Mouse (Mus musculus) hindlimb bud, embryonic 11.5 days (tissue): ENCODE measurements at regions not wholly inside any gene's neighbourhood (a gene's known extent, or its start where the extent isn't known, plus 50 kb on each side); places are given as distances from the start of the nearest gene placed in this dataset.
A peak's percentile ranks its signal among the peaks of the same experiment; 100 is the strongest.
"Not testable (repeated sequence)": the region's sequence is repeated elsewhere in the genome, so short reads cannot be mapped to it uniquely, and the experiment has no call there.

ENCODE experiments used
- DNase-seq: peaks from one replicate; pipeline ENCODE4 v3.0.0-alpha.2; 2012; ENCODE audit warnings: low read depth, low spot score; ENCODE audit errors: extremely low spot score

DNA sequence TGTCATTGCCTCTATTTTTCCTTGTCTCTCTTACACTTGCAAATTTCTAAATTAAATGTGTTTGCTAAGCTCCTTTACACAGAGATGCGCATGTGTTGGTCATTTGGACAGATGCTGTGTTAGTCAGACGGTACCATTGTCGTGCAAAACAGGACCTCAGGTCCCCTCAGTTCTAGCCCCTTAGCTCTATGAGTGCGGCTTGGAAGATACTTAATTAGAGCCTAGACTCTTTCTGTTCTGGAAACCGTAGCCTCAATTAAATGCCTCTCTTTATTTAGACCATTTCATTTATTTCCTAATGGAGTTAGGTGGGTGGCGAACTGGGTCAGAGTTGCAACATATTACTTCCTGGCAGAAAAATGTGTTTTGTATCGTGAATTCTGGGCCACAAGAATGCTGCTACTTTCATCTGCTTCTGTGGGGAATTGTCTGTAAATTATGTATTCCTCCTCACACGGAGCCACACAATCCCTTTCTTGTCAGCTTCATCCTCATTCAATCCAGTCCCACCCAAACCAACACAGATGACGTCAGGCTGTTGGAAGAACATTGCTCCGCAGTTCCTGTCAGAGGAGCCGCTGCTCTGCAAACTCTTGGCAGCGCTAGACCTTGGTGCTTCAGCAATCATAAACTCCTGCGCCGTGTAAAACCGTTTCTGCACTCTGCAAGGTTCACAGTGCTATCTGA is 345.4 kb upstream of the Nova1 start:
- no peak for DNase-seq

- DNase-seq, result no peak
These were observed 344.4 kb upstream of the Nova1 start for GRCm38 (mm10) chr12:47163171-47163570.

DNA sequence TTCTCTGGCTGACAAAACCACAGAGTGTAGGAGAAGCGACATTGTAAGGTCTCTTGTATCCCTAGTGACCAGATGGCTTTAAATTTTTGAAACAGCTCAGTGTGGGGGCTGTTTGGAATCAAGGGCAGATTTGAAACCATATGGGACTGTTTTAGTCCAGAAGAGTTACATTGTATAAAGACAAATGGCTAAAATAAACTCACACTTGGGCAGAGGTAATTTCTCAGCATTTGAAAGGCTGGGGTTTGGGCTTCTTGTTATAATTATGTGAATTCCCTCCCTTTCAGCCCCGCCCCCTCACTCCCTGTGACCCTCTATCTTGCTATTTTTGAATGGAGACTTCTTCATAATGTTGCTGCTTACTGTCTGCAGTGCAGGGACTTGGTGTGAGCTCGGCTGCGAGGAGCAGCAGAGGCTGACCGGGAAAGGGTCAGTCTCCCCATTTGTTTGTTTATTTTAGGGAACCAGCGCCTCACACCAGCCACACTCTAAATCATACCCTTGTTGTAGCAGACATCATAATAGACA is 344.0 kb upstream of the Nova1 start:
- DNase-seq, result peak; percentile 30

- no peak for DNase-seq
These were observed 341.9 kb upstream of the Nova1 start for GRCm38 (mm10) chr12:47160626-47161025.

- DNase-seq, result not testable (repeated sequence)
These were observed 337.2 kb upstream of the Nova1 start for GRCm38 (mm10) chr12:47155916-47156315.

DNA sequence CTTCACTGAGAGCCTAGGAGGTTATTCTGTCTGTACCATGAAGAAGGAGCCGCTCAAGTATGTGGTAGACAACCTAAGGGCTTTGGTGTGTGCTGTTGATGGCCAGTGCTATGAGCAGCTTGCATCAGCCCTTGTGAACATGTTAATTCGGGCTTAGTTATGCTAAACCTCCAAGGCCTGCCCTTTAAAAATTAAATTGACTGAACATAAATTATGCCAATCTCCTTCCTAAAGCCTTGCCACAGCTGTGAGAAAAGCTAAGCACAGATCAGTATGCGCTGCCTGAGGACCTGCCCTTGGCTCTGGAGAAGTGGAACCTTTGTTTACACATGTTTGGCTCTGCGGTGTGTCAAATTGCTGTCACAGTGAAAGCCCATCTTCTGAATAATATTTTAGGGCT is 321.9 kb upstream of the Nova1 start:
- no peak for DNase-seq

- no peak for DNase-seq
These were observed 311.1 kb upstream of the Nova1 start for GRCm38 (mm10) chr12:47129821-47130220.

GRCm38 (mm10) chr12:47128596-47128995 is 309.9 kb upstream of the Nova1 start:
- DNase-seq, result no peak

- no peak for DNase-seq
These were observed 302.7 kb upstream of the Nova1 start for GRCm38 (mm10) chr12:47121426-47121825.

GRCm38 (mm10) chr12:47117504-47117903 is 298.8 kb upstream of the Nova1 start:
- DNase-seq, result no peak

GRCm38 (mm10) chr12:47089234-47089633 is 270.5 kb upstream of the Nova1 start:
- DNase-seq, result no peak

DNA sequence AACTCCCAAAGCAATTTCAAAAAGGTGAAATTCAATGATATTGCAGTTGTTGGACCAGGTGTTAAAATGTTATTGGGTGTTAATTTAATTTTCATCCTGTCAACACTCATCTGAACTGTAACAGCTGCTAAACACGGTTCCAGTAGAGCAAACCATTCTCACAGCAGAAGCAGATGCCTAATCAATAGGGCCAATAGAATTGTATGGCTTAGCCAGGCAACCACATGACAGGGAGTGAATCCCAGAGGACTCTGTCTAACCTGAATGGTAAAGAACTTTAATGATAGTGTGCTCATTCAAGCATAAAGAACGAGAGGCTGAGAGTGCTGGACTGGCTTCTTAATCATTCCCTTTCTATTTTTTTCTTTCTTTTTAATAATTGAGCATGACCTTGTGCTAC is 256.2 kb upstream of the Nova1 start:
- DNase-seq, result no peak

GRCm38 (mm10) chr12:47052474-47052873 is 233.7 kb upstream of the Nova1 start:
- DNase-seq, result no peak

DNA sequence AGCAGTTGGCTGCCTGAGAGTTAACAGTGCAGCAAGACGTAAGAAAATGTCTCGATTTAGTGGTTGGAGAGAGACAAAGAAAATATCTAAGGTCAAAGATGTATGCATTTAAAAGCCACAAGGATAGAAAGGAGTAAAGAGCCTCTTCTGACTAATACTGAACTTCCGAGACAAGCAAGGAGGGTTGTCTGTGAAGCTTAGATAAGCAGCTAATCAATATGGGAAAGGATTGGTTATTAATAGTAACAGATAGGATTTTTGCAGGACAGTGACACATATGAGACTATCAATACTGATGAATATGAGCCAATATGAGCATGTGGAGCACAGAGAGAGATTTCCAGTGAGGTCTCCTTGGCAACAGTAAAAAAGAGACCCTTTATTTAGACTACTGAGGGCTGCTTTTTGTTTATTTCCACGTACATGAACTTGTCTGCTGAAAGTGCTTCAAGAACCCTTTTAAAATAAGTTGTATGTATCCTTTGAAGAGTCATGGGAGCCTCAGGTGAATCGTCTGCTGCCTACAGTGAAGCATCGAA is 202.2 kb upstream of the Nova1 start:
- no peak for DNase-seq

DNA sequence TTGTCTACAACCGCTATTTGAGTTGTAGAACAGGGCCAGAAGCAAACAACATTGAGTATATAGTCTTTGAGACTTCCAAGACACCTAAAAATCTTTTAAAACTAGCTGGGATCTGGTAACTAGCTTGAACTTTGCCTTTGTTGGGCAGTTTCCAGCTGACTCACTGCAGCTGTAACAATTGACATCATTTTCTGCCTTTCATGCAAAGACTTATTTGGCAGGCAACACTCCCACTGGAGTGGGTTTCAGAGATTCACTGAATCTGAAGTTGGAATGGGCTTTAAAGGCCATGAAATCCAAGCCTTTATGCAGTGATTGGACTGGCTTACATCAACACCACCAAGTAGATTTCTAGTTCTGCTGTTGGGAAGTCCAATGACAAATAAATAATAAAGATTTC is 173.6 kb upstream of the Nova1 start:
- DNase-seq, result no peak

- no peak for DNase-seq
These were observed 170.2 kb upstream of the Nova1 start for GRCm38 (mm10) chr12:46988972-46989371.

DNA sequence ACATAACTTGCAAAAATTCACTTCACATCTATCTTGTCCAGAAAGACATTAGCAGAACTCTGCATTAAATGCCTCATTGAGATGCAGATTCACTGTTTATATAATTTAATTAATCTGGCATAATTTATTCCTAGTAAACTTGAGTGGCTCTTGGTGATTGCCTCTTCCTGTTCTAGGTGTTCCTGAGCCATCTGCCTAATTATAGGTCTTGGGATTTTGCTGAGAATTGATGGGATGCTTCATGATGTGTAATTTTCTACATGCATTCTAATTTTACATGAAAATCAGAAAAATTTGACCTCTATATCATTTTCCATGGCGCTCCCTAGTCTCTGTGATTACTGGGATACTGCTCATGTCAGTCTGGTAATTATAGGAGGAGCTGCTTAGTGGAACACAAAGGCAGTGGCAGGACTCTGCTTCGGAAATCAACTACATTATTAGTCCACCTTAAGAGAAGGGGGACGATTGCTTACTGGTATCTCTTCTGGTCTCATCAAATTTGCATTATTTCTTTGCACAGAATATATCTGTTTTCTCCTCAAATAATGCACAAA is 131.6 kb upstream of the Nova1 start:
- DNase-seq, result no peak

DNA sequence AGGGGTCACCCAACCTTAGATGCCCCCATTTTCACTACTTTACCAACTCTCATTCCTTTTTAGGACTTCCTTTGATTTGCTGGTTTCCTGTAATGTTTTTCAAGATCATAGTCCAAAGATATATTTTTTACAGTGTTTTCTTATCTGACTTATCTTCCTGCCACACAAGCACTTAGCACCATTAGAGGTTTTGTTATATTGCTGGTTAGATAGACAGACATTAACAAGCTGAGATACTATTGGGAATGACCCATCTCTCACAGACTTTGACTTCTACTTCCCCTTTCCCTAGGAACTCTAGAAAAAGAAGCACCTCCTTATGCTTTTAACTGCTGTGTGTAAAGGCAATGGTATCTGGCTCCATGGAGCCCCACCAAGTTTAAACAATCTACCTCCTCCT is 127.0 kb upstream of the Nova1 start:
- no peak for DNase-seq

- no peak for DNase-seq
These were observed 112.4 kb upstream of the Nova1 start for GRCm38 (mm10) chr12:46931086-46931485.

- DNase-seq, result no peak
These were observed 98.6 kb upstream of the Nova1 start for GRCm38 (mm10) chr12:46917286-46917685.

DNA sequence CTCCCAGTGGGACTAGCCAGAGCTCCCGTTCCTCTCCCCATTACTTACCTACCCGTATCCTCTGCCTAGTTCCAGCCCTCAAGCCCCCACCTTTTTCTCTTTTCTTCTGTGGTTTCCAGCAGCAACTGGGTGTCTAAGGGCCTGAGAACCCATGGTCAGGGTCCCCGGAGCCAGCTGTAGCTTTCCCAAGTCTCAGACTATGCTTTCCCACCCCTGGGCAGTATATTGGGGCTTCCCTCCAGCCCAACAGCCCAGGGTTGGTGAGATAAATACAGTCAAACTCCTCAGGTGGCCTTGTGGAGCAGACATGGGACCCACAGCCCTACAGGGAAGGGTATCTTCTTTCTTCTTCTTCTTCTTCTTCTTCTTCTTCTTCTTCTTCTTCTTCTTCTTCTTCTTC is 59.4 kb upstream of the Nova1 start:
- DNase-seq, result no peak

GRCm38 (mm10) chr12:46870130-46870529 is 51.4 kb upstream of the Nova1 start:
- DNase-seq, result no peak
